Mouse (Mus musculus) heart, postnatal 0 days (tissue): Measurements from ENCODE around the gene Irf2bp1.

Experiments used
- CTCF ChIP-seq: IDR thresholded peaks from 2 replicates; pipeline ENCODE4 v1.5.1; 2016; ENCODE audit warnings: antibody characterized with exemption, control low read depth, low read depth
- EP300 ChIP-seq: IDR thresholded peaks from 2 replicates; pipeline ENCODE4 v1.6.1; 2016; ENCODE audit warnings: antibody characterized with exemption, low read depth

- TF ChIP-seq CTCF (no peak), EP300 (no peak)
These were observed 41.0 kb upstream of the Irf2bp1 start for GRCm38 (mm10) chr7:18962795-18963194.
